Mouse (Mus musculus): ENCODE results near the gene Myo15.

GRCm38 (mm10) chr11:60537468-60538347 lies 68.6 kb downstream of the Myo15 start:
- TF ChIP-seq CTCF (IDR thresholded peaks at IDR 0.05) (peak; percentile 32; the same call in 1 of the 2 replicates), EP300 (IDR thresholded peaks at IDR 0.05) (0 out of 2 replicates have a peak, but pooled peaks have one; percentile 24)

Measured in lung, postnatal 0 days (tissue).